Mouse (Mus musculus): ENCODE measurements around the gene Sphk1.

- TF ChIP-seq MYOG (IDR thresholded peaks at IDR 0.05; ENCODE audit: control insufficient read depth, extremely low read depth, insufficient read length) (no peak), CTCF (IDR thresholded peaks at IDR 0.05; ENCODE audit: control insufficient read depth, insufficient read depth, insufficient read length) (no peak), USF1 (IDR thresholded peaks at IDR 0.05; ENCODE audit: low read depth) (no peak), MYOD1 (IDR thresholded peaks at IDR 0.05; ENCODE audit: control insufficient read depth, insufficient read length, low read depth) (no peak), MAX (IDR thresholded peaks at IDR 0.05) (no peak), CEBPB (IDR thresholded peaks at IDR 0.05; ENCODE audit: low read depth) (no peak), FOSL1 (IDR thresholded peaks at IDR 0.05; ENCODE audit: insufficient read depth, low read length, poor library complexity, severe bottlenecking) (no peak)
Observed at GRCm38 (mm10) chr11:116585682-116586081, 55.0 kb downstream of the Sphk1 start.

Data from C2C12 (cell line).